Mouse (Mus musculus) erythroblast, embryonic 14.5 days (primary cell): Measurements from ENCODE around the gene Trim2.

Experiments used
- GATA1 ChIP-seq: IDR thresholded peaks from 2 replicates; pipeline ENCODE4 v1.6.1; 2012; ENCODE audit warnings: low read length, inconsistent platforms, mixed read lengths
- TAL1 ChIP-seq: IDR thresholded peaks from 3 replicates; pipeline ENCODE4 v1.6.1; 2012; ENCODE audit warnings: low read length, inconsistent platforms, mixed read lengths

- TF ChIP-seq TAL1 (no peak), GATA1 (no peak)
Measured at GRCm38 (mm10) chr3:84303395-84303949, 3.2 kb downstream of the Trim2 start.
